Mouse (Mus musculus) layer of hippocampus, adult 2 months (tissue): ENCODE data around the gene Zswim1. TPM values are rescaled to one million over a fixed set of nuclear protein-coding genes. Genes with fewer than 3 reads are reported as not detected.
"Not testable (repeated sequence)": the region's sequence is repeated elsewhere in the genome, so short reads cannot be mapped to it uniquely, and the experiment has no call there.

Source experiments
- DNase-seq, 2 experiments: peaks; one replicate each; pipeline ENCODE4 v3.0.0; 2022; ENCODE audit warnings: low spot score in 2 of 2
- H3K27ac ChIP-seq: fragments of 200-600 bp; 2 replicates; pipeline ENCODE4 v1.8.1; 2022
- H3K4me3 ChIP-seq: fragments of 200-600 bp; 2 replicates; pipeline ENCODE4 v1.8.1; 2022; ENCODE audit warnings: mild to moderate bottlenecking
- CTCF ChIP-seq: fragments of 200-600 bp; conservative IDR thresholded peaks from 2 replicates; pipeline ENCODE4 v1.8.1; 2022; ENCODE audit warnings: antibody characterized with exemption, mild to moderate bottlenecking, moderate library complexity
- total RNA-seq, 2 experiments: library from RNA; stranded (reverse); gene quantifications; 2 replicates each; pipeline ENCODE4 v1.2.3; 2021

Gene Zswim1
- total RNA-seq, 2 experiments from 2014 or later, result 23.6 to 25.2 TPM

DNA sequence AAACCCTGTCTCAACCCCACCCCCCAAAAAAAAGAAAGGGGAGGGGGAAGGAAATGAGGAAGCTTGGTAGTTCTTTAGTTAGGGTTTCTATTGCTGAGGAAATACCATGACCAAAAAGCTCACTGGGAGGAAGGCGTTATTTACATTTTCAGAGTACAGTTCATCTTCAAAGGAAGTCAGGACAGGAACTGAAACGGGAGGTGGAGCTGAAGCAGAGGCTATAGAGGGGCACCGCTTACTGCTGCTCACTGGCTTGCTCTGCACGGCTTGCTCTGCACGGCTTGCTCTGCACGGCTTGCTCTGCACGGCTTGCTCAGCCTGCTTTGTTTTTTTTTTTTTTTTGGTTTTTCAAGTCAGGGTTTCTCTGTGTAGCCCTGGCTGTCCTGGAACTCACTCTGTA lies 46.0 kb downstream of the Zswim1 start:
- no peak overlapping the region for H3K4me3 ChIP-seq
- no peak for DNase-seq
- no peak overlapping the region for H3K27ac ChIP-seq
- no peak for TF ChIP-seq CTCF

DNA sequence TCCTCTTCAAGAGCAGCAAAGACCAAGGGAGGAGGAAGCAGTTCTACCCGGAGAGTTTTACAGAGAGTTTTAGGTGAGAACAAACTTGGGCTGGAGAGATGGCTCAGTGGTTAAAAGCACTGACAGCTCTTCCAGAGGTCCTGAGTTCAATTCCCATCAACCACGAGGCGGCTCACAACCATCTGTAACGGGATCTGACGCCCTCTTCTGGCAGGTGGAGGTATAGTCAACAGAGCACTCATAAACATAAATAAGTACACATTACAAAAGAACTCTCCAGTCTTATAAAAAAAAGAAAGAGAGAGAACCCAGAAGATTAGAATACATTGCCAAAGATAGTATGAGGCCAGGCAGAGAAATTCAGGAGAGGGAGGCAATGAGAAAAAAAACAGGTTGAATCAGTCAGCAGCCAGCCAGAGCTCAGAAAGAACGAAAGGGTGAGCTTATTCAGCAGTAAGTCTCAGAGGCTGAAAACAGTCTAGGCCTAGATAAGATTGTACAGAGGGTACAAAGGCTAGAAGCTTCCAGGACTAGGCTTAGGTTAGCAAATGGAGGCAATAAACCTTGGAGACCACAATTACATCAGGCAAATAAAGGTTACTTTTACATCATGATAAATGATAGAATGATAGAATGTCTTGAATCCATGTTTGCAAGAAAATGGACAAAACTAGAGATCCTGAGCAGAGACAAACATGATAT lies 49.3 kb downstream of the Zswim1 start:
- DNase-seq, result no peak
- no peak overlapping the region for H3K27ac ChIP-seq
- TF ChIP-seq CTCF, result peak; percentile 37; the same call in 1 of the 2 replicates
- H3K4me3 ChIP-seq, result no peak overlapping the region

DNA sequence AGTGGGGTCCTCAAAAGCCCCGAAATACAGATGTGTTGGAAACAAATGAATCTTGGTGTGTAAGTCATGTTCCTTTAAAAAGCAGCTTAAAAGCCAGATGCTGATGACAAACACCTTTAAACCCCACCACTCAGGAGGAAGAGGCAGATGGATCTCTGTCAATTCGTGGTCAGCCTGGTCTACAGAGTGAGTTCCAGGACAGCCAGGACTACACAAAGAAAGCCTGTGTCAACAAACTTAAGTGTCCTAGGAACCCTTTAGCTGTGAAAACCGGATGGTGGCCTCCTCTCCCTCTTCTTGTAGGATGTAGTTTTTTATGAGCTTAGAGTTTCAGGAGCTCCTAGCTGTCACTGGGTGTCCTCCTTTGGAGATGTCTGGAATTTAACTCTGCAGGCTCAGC lies 51.1 kb downstream of the Zswim1 start:
- Histone ChIP-seq H3K4me3 (no peak overlapping the region), H3K27ac (peak overlapping the region; percentile 69)
- TF ChIP-seq CTCF, result no peak
- DNase-seq, result no peak

DNA sequence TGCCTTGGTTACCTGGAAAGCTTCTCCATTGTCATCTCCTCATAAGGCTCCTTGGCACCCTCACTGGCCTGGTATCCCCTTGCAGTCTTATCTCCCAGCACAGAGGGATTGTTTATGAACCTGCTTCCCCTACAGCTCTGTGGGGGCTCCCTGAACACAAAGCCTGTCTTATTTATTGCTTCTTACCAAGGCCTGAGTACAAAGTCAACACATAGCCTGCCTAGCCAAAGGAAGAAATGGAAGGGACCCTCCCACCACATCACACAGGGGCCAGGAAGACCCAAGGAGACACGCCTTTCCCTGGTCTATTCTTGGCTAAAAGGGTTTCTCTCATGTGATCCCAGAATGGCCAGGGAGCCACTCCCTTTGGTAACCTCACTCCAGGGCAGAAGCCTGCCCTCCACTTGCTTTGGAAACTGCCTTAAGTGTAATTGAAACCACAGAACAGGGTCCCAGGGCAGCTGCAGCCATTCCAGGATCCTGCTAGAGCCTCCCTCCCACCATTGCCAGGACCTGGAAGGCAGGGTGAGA lies 51.8 kb downstream of the Zswim1 start:
- H3K4me3 ChIP-seq, result no peak overlapping the region
- no peak for TF ChIP-seq CTCF
- peak overlapping the region; percentile 69 for H3K27ac ChIP-seq
- DNase-seq, result no peak

DNA sequence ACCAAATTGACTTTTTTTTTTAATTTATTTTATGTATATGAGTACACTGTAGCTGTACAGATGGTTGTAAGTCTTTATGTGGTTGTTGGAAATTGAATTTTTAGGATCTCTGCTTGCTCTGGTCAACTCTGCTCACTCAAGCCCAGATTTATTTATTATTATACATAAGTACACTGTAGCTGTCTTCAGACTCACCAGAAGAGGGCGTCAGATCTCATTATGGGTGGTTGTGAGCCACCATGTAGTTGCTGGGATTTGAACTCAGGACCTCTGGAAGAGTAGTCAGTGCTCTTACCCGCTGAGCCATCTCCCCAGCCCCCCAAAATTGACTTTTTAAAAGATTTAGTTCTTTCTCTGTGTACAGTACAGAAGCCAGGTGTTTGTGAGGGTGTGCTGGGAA lies 53.2 kb downstream of the Zswim1 start:
- H3K27ac ChIP-seq, result peak overlapping the region; percentile 57
- DNase-seq, H3K4me3 ChIP-seq: not testable (repeated sequence)
- TF ChIP-seq CTCF, result peak; percentile 58

Other genes with a start within 250 kb of the Zswim1 start
- gene Spint3, start 249.2 kb upstream of the Zswim1 start, total RNA-seq, result not detected
- not detected for gene Wfdc6a, start 237.2 kb upstream of the Zswim1 start, total RNA-seq
- gene Eppin, start 229.1 kb upstream of the Zswim1 start, total RNA-seq, result not detected
- gene Wfdc6b, start 209.2 kb upstream of the Zswim1 start, total RNA-seq, result not detected
- gene Wfdc8, start 209.1 kb upstream of the Zswim1 start, total RNA-seq, result not detected
- not detected for gene Wfdc16, start 183.9 kb upstream of the Zswim1 start, total RNA-seq
- not detected for gene Wfdc10, start 166.6 kb upstream of the Zswim1 start, total RNA-seq
- gene Wfdc9, start 166.1 kb upstream of the Zswim1 start, total RNA-seq, result not detected
- not detected for gene Wfdc11, start 148.6 kb upstream of the Zswim1 start, total RNA-seq
- not detected for gene Wfdc13, start 137.6 kb upstream of the Zswim1 start, total RNA-seq
- gene Spint4, start 124.2 kb upstream of the Zswim1 start, total RNA-seq, result not detected
- gene Spint5, start 107.4 kb upstream of the Zswim1 start, total RNA-seq, result not detected
- gene Wfdc3, start 76.8 kb upstream of the Zswim1 start, total RNA-seq, result 1 to 10 TPM in 1 of 2 experiments, under 1 TPM in 1; 0.64 to 1.3 TPM
- 10 to 100 TPM; 40.4 to 41.2 TPM for gene Dnttip1, start 76.7 kb upstream of the Zswim1 start, total RNA-seq
- 1 to 10 TPM in 1 of 2 experiments, under 1 TPM in 1; 0.76 to 1.6 TPM for gene Ube2c, start 52.8 kb upstream of the Zswim1 start, total RNA-seq
- gene Tnnc2, start 42.7 kb upstream of the Zswim1 start, total RNA-seq, result not detected
- 10 to 100 TPM; 39.8 TPM for gene Snx21, start 36.9 kb upstream of the Zswim1 start, total RNA-seq
- 10 to 100 TPM; 25.8 to 32.2 TPM for gene Acot8, start 17.8 kb upstream of the Zswim1 start, total RNA-seq
- gene Zswim3, start 17.6 kb upstream of the Zswim1 start, total RNA-seq, result 1 to 10 TPM; 7.2 to 8.9 TPM
- gene Spata25, start 5.9 kb downstream of the Zswim1 start, total RNA-seq, result under 1 TPM; 0.47 to 0.79 TPM
- 100 to 1,000 TPM; 103 to 108 TPM for gene Ctsa, start 10.2 kb downstream of the Zswim1 start, total RNA-seq
- gene Neurl2, start 10.8 kb downstream of the Zswim1 start, total RNA-seq, result 1 to 10 TPM; 2.8 to 3.6 TPM
- gene Pltp, start 35.0 kb downstream of the Zswim1 start, total RNA-seq, result 10 to 100 TPM; 67.4 to 86.9 TPM
- gene Pcif1, start 56.6 kb downstream of the Zswim1 start, total RNA-seq, result 10 to 100 TPM; 45.9 to 49.6 TPM
- 10 to 100 TPM; 29.0 to 30.9 TPM for gene Zfp335, start 89.1 kb downstream of the Zswim1 start, total RNA-seq
- 1 to 10 TPM; 1.4 to 2.2 TPM for gene Mmp9, start 118.1 kb downstream of the Zswim1 start, total RNA-seq
- 100 to 1,000 TPM; 406 to 409 TPM for gene Slc12a5, start 138.1 kb downstream of the Zswim1 start, total RNA-seq
- 10 to 100 TPM; 57.8 to 63.8 TPM for gene Ncoa5, start 212.2 kb downstream of the Zswim1 start, total RNA-seq
- gene Cd40, start 232.9 kb downstream of the Zswim1 start, total RNA-seq, result under 1 TPM; 0.33 to 0.91 TPM